Mouse (Mus musculus) limb, embryonic 10.5 days (tissue): ENCODE measurements around the gene Myo1d. TPM values are rescaled to one million over a fixed set of nuclear protein-coding genes. Genes with fewer than 3 reads are reported as not detected.

ENCODE experiments used
- DNase-seq: peaks from one replicate; pipeline ENCODE4 v3.0.0-alpha.2; 2017; ENCODE audit warnings: low spot score
- H3K27ac ChIP-seq: fragments of 300-500 bp; sonication (generic); 2 replicates; pipeline ENCODE4 v1.5.1; 2016; ENCODE audit warnings: mild to moderate bottlenecking
- H3K27me3 ChIP-seq: fragments of 300-500 bp; sonication (generic); 2 replicates; pipeline ENCODE4 v1.6.1; 2016; ENCODE audit warnings: low read depth, mild to moderate bottlenecking; ENCODE audit not compliant: poor library complexity, severe bottlenecking
- H3K36me3 ChIP-seq: fragments of 300-500 bp; sonication (generic); 2 replicates; pipeline ENCODE4 v1.6.1; 2016; ENCODE audit warnings: mild to moderate bottlenecking, moderate library complexity
- H3K4me1 ChIP-seq: fragments of 300-500 bp; sonication (generic); 2 replicates; pipeline ENCODE4 v1.6.1; 2016
- H3K4me3 ChIP-seq: fragments of 300-500 bp; sonication (generic); 2 replicates; pipeline ENCODE4 v1.5.1; 2016; ENCODE audit warnings: mild to moderate bottlenecking, moderate library complexity
- H3K9me3 ChIP-seq: fragments of 300-500 bp; sonication (generic); replicated peaks from 2 replicates; pipeline ENCODE4 v1.6.1; 2016; ENCODE audit warnings: mild to moderate bottlenecking
- WGBS: fragments of 180-500 bp; shearing (Covaris S2); methylation state at CpG from one replicate; pipeline ENCODE4 v1.1.7; 2016; 5-methylcytosine and 5-hydroxymethylcytosine counted together
- polyA plus RNA-seq: library from polyadenylated mRNA; unstranded; fragments of >200 nt; fragmentation: Nextera tagmentation; extraction: Ambion mirVana; gene quantifications from 2 replicates; pipeline ENCODE4 v1.2.1, GENCODE M21; 2016

Myo1d gene
- polyA plus RNA-seq, 1 experiment from 2014 or later = 4.6 TPM

DNA sequence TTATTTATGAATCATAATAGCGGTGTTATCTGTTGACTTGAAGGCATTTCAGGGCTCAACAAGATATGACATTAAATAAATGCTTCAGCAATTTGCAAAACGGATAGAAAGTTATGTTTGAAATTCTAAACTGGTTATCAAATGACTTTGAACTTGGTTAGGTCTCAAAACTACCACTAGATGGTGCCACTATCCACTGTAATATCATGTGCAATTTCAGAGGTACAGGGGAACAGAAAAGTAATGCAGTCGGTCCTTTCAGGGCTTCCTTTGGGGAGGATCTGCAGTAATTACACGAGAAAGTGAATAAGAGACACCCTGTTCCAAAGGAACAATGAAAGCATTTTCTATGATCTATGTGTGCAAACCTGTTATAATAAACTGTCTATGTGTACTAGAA, 83.5 kb downstream of the Myo1d start:
- DNase-seq = no peak
- Histone ChIP-seq H3K4me3 (no peak overlapping the region), H3K36me3 (no peaks in the 10 kb centered on the region), H3K27me3 (no peaks in the 10 kb centered on the region), H3K4me1 (no peaks in the 10 kb centered on the region), H3K9me3 (no peaks in the 10 kb centered on the region), H3K27ac (no peak overlapping the region)
- WGBS = 15% methylated on average over 4 of the region's 4 CpGs

DNA sequence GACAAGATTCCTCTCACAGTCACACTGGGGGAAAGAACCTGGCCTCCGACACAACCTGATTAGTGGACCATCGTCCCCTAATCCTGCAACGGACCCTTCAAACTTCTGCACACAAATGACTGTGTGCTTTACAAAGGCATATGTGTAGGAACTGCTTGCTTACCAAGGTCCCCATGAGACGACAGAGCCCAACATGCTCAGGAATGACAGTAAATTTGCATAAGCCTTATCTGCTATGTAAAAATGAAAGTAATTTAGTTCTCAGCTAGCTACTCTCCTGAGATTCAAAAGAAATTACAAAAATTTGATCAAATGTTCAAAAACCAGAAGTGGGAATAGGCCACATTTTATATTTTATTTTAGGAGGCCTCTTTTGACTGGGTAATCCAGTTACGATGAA, 95.2 kb downstream of the Myo1d start:
- no peak overlapping the region for H3K4me3 ChIP-seq
- WGBS = 88% methylated on average over 5 of the region's 5 CpGs

DNA sequence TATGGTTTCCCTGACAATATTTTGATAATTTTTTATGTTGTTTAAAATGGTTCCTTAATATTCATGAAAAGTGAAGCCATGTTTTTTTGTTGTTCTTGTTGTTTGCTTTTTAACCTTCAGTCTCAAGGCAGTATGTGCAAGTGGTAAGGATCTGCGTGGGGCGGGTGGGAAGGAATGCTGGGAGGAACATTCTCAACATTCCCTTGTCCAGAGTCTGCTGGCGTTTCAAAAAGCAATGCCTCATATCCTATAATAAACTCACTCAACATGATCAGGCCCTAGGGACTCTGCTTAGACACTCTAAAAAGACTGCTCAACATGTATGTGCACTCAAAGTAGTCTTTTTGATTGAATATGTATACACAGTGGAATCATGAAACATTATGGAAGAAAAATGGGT, 97.1 kb downstream of the Myo1d start:
- no peaks in the 10 kb centered on the region for H3K4me1 ChIP-seq
- no peaks in the 10 kb centered on the region for H3K9me3 ChIP-seq
- no peak for DNase-seq
- H3K4me3 ChIP-seq = no peak overlapping the region
- no peaks in the 10 kb centered on the region for H3K36me3 ChIP-seq
- no peaks in the 10 kb centered on the region for H3K27me3 ChIP-seq
- WGBS = 70% methylated on average over 3 of the region's 3 CpGs
- H3K27ac ChIP-seq = no peak overlapping the region

More for the DNA sequence above, 95.2 kb downstream of the Myo1d start:
- DNase-seq = no peak
- Histone ChIP-seq H3K27me3 (no peaks in the 10 kb centered on the region), H3K4me1 (no peaks in the 10 kb centered on the region), H3K36me3 (no peaks in the 10 kb centered on the region), H3K9me3 (no peaks in the 10 kb centered on the region), H3K27ac (no peak overlapping the region)

DNA sequence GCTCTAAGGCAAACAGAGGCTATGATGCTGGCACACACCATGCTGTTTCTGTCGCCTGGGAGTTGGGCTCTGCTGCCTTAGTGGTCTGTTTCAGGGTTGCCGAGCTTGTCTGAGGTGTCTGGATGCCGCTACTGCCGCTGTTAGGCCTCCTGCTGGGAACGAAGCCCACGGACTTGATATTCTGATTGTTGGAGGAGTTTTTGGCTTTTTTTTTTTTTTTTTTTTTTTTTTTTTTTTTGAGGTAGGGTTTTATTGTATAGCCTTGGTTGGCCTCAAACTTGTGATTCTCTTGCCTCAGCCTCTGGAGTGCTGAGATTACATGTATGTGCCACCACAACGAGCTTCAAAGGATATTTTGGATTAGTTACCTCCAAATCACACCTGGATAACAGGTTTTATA, 106.8 kb downstream of the Myo1d start:
- H3K4me3 ChIP-seq = no peak overlapping the region
- no peaks in the 10 kb centered on the region for H3K9me3 ChIP-seq
- H3K27me3 ChIP-seq = no peaks in the 10 kb centered on the region
- H3K27ac ChIP-seq = no peak overlapping the region
- no peaks in the 10 kb centered on the region for H3K4me1 ChIP-seq
- 49% methylated on average over 7 of the region's 7 CpGs for WGBS
- no peak for DNase-seq
- H3K36me3 ChIP-seq = no peaks in the 10 kb centered on the region

DNA sequence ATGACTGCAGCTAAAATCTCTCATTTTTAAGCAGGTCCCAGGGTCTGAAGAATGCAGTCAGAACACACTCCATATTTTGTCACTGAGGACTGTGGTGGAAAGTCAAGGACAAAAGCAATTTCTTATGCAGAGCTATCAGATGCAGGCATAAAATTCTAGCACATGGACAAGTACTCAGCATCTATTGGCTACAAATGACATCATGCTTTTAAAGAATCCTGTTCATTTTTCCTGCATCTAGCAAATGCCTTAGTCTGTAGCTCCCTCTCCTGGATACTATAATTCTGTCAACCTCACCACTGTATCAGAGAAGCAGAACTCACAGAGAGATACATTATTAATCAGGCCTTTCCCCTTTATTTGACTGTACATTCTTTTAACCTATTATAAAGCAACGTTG, 109.4 kb downstream of the Myo1d start:
- no peak overlapping the region for H3K4me3 ChIP-seq
- no peaks in the 10 kb centered on the region for H3K36me3 ChIP-seq
- no peaks in the 10 kb centered on the region for H3K9me3 ChIP-seq
- WGBS = 51% methylated on average over 1 of the region's 1 CpGs
- no peak for DNase-seq
- no peaks in the 10 kb centered on the region for H3K4me1 ChIP-seq
- H3K27ac ChIP-seq = no peak overlapping the region
- H3K27me3 ChIP-seq = no peaks in the 10 kb centered on the region

DNA sequence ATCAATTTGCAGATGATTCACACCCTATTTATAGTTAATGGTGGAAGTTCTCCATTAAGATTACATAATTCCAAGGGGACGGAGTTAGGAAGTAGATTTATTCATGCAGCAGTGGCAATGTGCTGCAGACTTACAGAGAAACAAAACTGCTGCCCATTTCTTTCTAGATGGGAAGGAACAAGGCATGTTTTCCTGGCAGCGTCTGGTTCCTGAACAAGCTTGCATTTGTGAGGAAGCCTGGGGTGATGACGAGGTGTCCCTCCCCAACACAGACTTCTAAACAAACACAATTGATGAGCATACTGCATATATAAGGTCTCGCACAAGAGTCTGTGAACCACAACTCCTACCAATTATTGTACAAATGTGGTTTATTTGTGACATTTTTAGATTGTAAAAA, 109.9 kb downstream of the Myo1d start:
- DNase-seq = no peak
- H3K4me3 ChIP-seq = no peak overlapping the region
- no peaks in the 10 kb centered on the region for H3K4me1 ChIP-seq
- no peaks in the 10 kb centered on the region for H3K27me3 ChIP-seq
- H3K36me3 ChIP-seq = no peaks in the 10 kb centered on the region
- WGBS = 84% methylated on average over 4 of the region's 4 CpGs
- no peaks in the 10 kb centered on the region for H3K9me3 ChIP-seq
- H3K27ac ChIP-seq = no peak overlapping the region

DNA sequence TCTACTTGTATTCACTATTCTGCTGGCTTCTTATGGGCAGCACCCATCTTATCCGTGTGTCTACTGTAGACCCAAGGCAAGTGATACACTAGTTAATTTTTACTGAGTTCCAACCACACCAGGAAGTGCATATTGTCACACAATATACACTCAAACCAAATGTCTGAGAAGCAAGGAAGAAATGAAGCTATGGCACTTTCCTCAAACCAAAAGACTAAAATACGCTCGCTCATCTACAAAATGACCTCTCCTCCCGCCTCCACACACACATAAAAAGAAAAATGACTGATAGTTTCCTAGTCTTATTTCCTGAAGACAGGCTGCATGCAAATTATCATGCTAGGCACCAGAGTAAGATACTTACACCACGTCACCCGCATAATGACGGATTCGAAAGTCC, 113.6 kb downstream of the Myo1d start:
- Histone ChIP-seq H3K27ac (no peak overlapping the region), H3K36me3 (no peaks in the 10 kb centered on the region), H3K4me3 (no peak overlapping the region), H3K9me3 (no peaks in the 10 kb centered on the region), H3K4me1 (no peaks in the 10 kb centered on the region), H3K27me3 (no peaks in the 10 kb centered on the region)
- WGBS = 94% methylated on average over 8 of the region's 8 CpGs
- DNase-seq = no peak

DNA sequence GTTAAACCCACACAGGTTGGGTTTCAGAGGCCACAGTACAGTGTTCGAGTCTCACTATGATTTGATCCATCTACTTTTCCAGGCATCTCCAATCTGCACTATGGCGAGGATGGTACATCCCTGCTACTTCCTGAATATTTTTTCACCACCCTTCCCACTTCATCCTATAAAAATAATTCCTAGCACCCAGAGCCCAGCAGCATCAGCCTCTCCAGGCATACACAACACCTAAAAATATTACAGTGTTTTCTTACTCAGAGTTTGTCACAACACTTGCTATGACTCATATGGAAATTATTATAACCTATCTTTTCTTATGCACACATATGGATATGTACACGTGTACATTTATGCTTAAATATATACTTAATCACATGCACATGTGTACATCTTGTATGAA, 115.6 kb downstream of the Myo1d start:
- Histone ChIP-seq H3K36me3 (no peaks in the 10 kb centered on the region), H3K27ac (no peak overlapping the region), H3K4me3 (no peak overlapping the region), H3K27me3 (no peaks in the 10 kb centered on the region), H3K9me3 (no peaks in the 10 kb centered on the region), H3K4me1 (no peaks in the 10 kb centered on the region)
- no peak for DNase-seq
- WGBS = 86% methylated on average over 3 of the region's 3 CpGs

DNA sequence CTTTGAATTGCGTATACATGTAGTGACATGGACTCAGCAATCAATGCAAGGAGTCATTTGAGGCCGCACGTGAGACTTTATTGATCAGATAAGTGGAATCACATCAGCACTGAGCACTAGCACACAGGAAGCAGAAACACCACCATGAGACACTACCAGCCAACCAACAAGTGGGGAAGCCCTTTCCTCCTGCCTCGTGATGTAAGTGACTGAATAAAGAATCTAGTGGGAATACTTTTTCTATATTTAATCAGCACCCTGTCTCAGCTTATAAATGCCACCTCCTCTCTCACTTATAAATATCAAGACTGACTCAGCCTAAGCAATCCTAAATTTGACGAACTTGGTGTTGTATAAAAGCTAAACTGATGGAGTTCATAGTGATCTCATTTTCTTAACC, 134.7 kb downstream of the Myo1d start:
- Histone ChIP-seq H3K4me3 (no peak overlapping the region), H3K27ac (no peak overlapping the region), H3K36me3 (no peaks in the 10 kb centered on the region), H3K4me1 (no peaks in the 10 kb centered on the region), H3K27me3 (no peaks in the 10 kb centered on the region), H3K9me3 (no peaks in the 10 kb centered on the region)
- no peak for DNase-seq
- 89% methylated on average over 5 of the region's 5 CpGs for WGBS

DNA sequence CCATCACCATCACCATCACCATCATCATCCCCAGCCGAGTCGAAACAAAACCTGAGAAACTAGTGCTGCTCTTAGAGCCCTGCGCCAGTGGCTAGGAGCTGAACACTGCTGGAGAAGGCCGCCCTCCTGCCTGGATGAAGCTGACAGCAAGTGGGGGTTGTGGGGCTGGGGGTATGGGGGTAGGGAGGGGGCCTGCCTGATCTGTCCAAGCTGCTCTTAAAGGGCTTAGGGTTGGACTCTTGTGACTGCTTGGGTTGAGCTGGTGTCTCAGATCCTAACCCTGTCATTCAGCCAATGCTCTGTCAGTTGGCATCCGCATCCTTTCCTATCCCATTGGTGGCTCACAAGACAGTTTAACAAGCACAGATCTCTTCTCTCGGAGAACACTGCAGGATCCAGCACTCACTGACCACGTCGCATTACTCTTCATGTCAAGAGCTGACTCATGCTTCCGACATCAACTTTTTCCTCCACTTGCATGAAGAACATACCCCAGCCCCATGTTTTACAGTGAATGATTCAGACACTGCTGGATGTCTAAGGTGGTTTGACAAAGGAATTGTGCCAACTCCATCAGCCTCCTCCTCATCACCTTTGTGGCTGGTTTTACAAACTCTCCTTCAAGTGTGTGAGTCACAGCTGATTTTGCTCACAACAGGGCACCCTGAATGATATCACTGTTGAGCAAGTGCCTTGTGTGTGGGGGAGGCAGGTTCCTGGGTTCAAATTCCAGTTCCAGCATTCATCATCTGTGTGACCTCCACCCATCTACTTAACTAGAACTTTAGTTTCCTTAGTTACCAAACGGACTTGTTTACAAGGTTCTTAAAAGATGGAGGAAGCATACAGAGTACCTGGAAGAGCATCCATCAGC, 150.6 kb downstream of the Myo1d start:
- no peaks in the 10 kb centered on the region for H3K27me3 ChIP-seq
- H3K4me1 ChIP-seq = no peaks in the 10 kb centered on the region
- H3K36me3 ChIP-seq = no peaks in the 10 kb centered on the region
- no peak overlapping the region for H3K27ac ChIP-seq
- no peak for DNase-seq
- H3K4me3 ChIP-seq = no peak overlapping the region
- H3K9me3 ChIP-seq = no peaks in the 10 kb centered on the region
- 90% methylated on average over 10 of the region's 10 CpGs for WGBS

DNA sequence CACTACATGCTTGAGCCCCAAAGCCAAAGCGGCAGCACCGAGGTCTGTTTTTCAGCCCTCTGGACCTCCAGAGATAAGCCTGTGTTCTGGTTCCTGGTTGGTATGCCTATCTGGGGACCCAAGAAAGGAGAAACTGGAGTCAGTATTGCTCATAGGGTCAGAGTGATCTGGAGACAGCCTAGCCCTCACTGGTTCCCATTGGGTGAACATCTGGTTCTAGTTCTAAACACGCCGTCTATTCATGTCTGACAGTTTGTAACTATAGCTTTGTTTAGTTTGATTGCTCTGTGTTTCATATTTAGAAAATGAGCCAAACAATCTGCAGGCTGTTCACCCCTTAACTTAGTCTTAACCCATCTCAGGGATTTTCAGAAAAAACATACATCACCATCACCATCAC, 151.2 kb downstream of the Myo1d start:
- Histone ChIP-seq H3K4me3 (no peak overlapping the region), H3K9me3 (no peaks in the 10 kb centered on the region), H3K36me3 (no peaks in the 10 kb centered on the region), H3K27ac (no peak overlapping the region), H3K27me3 (no peaks in the 10 kb centered on the region), H3K4me1 (no peaks in the 10 kb centered on the region)
- 82% methylated on average over 4 of the region's 4 CpGs for WGBS
- DNase-seq = no peak

DNA sequence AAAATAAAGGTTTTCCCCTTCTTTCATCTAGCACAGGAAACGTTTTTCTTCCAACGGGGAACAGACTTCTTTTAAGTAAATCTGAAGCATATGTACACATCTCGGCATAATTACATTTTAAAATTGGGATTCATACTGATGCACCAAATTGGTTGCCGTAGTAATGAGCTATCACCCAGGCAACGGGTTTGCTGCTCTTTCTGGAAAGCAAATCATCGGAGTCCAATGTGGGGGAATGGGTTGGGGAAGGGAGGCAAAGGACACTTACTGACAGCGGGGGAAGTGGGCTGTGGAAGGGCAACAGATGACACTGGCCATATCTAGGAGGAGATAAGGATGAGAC, 156.8 kb downstream of the Myo1d start:
- H3K4me3 ChIP-seq = no peak overlapping the region
- no peak overlapping the region for H3K27ac ChIP-seq
- DNase-seq = no peak
- H3K9me3 ChIP-seq = no peaks in the 10 kb centered on the region
- H3K27me3 ChIP-seq = no peaks in the 10 kb centered on the region
- H3K36me3 ChIP-seq = no peaks in the 10 kb centered on the region
- H3K4me1 ChIP-seq = peaks cover 11% of the 10 kb centered on the region
- WGBS = 54% methylated on average over 7 of the region's 7 CpGs

DNA sequence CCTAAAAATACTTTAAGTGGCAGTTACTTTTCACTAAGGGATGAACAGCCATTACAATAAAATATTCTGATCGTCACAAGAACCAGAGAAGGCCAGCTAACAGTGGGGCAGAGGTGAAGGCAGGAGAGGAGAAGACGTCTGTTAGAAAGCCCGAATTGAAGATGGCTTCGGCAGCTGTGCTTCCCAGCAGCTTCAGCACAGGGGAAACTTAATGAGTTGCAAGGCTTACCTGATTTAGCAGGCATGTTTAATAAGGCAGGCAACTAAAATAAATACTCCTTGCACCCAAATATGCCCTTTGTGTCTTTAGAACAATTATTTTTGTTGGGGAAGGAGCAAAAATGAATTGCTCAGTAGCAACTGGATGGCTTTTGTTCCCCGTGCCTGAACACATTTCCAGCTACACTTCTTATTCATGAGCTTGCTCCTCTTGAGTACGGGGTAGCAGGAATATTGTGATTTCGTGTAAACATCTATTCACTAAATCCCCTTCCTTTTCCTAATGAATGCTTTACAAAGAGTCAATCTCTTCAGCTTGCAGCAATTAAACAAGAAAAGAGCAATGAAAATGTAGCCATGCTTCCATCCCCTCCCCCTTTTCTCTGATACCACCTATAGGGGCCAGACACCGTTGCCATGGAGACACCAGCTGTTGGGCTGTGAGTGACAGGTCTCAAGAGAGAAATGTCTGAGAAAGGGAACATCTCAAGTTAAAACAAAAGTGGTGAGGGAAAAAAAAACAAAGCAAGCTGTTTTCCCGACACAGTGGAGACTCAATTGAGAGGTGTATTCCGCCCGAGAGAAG, 157.4 kb downstream of the Myo1d start:
- no peak for DNase-seq
- Histone ChIP-seq H3K4me3 (no peak overlapping the region), H3K27me3 (no peaks in the 10 kb centered on the region), H3K4me1 (peaks cover 11% of the 10 kb centered on the region), H3K9me3 (no peaks in the 10 kb centered on the region), H3K27ac (no peak overlapping the region), H3K36me3 (no peaks in the 10 kb centered on the region)
- WGBS = 35% methylated on average over 11 of the region's 11 CpGs
